Mouse (Mus musculus) spleen, adult 2 months (tissue): ENCODE data around the gene Lrrc8d. TPM values are rescaled to one million over a fixed set of nuclear protein-coding genes. Genes with fewer than 3 reads are reported as not detected.

Experiments
- DNase-seq, 2 experiments: peaks; one replicate each; pipeline versions ENCODE4 v3.0.0 to v3.0.0-alpha.2; 2012 to 2021; ENCODE audit warnings: low spot score in 2 of 2, low read depth in 1 of 2
- H3K27ac ChIP-seq: fragments of 200-500 bp; 2 replicates; pipeline ENCODE4 v1.5.1; 2012; ENCODE audit warnings: low read length, inconsistent platforms; ENCODE audit not compliant: insufficient read depth
- H3K27me3 ChIP-seq: fragments of 200-500 bp; 2 replicates; pipeline ENCODE4 v1.6.1; 2012; ENCODE audit warnings: mild to moderate bottlenecking, moderate library complexity, low read length, inconsistent platforms; ENCODE audit not compliant: control insufficient read depth, insufficient read depth
- H3K36me3 ChIP-seq: fragments of 200-500 bp; 2 replicates; pipeline ENCODE4 v1.6.1; 2012; ENCODE audit warnings: mild to moderate bottlenecking, low read length, inconsistent platforms; ENCODE audit not compliant: control insufficient read depth, insufficient read depth
- H3K4me1 ChIP-seq: fragments of 200-500 bp; 2 replicates; pipeline ENCODE4 v1.6.1; 2011; ENCODE audit warnings: inconsistent platforms; ENCODE audit not compliant: control insufficient read depth, insufficient read depth, insufficient read length
- H3K4me3 ChIP-seq: fragments of 200-500 bp; 2 replicates; pipeline ENCODE4 v1.5.1; 2011; ENCODE audit warnings: mild to moderate bottlenecking, inconsistent platforms; ENCODE audit not compliant: insufficient read depth, insufficient read length; ENCODE audit errors: extremely low read depth
- CTCF ChIP-seq: fragments of 200-500 bp; IDR thresholded peaks from 2 replicates; pipeline ENCODE4 v1.5.1; 2011; ENCODE audit warnings: mild to moderate bottlenecking, inconsistent platforms; ENCODE audit not compliant: insufficient read depth, insufficient read length, insufficient replicate concordance; ENCODE audit errors: extremely low read depth
- POLR2A ChIP-seq: fragments of 200-500 bp; IDR thresholded peaks from 2 replicates; pipeline ENCODE4 v1.6.1; 2011; ENCODE audit warnings: low read depth, low read length, inconsistent platforms
- WGBS: fragments of 180-500 bp; shearing (Covaris S2); methylation state at CpG from one replicate; pipeline ENCODE4 v1.1.7; 2018; 5-methylcytosine and 5-hydroxymethylcytosine counted together
- polyA plus RNA-seq: library from polyadenylated mRNA; depleted of rRNA; stranded (reverse); fragments of >200 nt; gene quantifications from 2 replicates; pipeline ENCODE4 v1.2.3, GENCODE M21; 2012; rRNA removed

The Lrrc8d gene
- polyA plus RNA-seq, 1 experiment = 5.2 TPM

GRCm38 (mm10) chr5:105873774-105874173 is 174.0 kb downstream of the Lrrc8d start:
- H3K4me1 ChIP-seq = peaks cover 2% of the 10 kb centered on the region; the same call in 1 of the 2 replicates
- H3K27me3 ChIP-seq = no peaks in the 10 kb centered on the region
- no peak for DNase-seq
- no peaks in the 10 kb centered on the region for H3K36me3 ChIP-seq
- H3K4me3 ChIP-seq = no peak overlapping the region
- no peak overlapping the region for H3K27ac ChIP-seq
- TF ChIP-seq POLR2A (no peak), CTCF (no peak)
- 81% methylated on average over 3 of the region's 3 CpGs for WGBS

DNA sequence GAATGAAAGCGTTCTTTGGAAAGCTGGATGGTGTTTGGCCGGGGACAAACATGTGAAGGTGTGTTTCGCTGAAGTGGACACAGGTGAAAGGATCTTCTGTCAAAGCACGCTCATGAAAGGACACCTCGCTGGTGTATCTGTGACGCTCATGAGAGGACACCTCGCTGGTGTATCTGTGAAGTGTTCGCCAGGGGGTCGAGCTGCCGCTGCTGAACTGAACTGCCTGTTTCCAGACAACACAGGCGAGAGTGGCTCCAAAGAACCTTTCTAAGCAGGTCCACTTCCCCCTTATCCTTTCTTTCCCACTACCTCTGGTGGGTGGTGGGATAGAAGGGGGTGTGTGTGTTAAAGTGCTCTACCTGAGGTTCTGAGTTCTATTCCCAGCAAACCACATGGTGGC is 174.7 kb downstream of the Lrrc8d start:
- TF ChIP-seq CTCF = no peak
- TF ChIP-seq POLR2A = no peak
- no peak for DNase-seq
- Histone ChIP-seq H3K4me1 (peaks cover 2% of the 10 kb centered on the region; the same call in 1 of the 2 replicates), H3K4me3 (no peak overlapping the region), H3K36me3 (no peaks in the 10 kb centered on the region), H3K27me3 (no peaks in the 10 kb centered on the region), H3K27ac (no peak overlapping the region)
- 94% methylated on average over 11 of the region's 11 CpGs for WGBS

DNA sequence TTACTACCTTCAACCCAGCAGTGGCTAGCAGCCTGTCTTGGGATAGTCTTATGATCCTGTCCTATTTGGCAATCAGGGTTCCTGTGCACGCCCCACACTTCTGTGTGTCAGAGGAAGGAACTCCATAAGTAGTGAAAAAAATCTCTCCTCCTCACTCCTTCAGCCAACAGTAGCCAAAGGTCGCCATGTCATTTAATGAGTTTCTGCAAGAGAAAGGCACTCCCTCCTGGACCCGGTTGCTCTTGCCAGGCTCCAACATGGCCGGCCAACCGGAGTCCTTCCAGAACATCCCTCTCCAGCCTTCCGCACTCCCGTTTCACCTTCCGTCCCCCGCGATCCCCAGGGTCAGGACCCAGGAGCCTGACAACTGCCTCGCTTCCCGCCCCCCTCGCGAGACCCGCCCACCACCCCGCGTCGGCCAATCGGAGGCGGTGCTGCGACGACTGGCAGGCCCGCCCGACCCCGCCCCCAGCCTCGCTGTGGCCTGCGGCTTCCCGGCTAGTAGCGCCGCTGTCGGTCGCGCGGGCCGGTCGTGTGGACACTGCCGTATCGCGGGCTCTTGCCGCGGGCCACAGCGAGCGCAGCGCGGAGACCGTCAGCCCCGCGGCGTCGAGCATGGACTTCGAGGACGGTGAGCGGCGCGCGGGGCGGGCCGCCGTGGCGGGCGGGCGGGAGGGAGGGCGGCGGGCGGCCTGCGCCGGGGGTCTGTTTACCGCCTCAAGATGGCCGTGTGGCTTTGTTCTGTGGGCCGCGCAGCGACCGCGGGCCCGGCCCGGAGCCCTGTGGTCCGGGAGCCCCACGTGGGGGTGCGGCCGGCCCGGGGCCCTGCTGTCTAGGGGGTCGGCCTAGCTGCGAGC is 176.5 kb downstream of the Lrrc8d start, which contains the start of gene Zfp326:
Zfp326 (plus strand) TSS at position 498 of the 857 bp plus-strand sequence.
- TF ChIP-seq POLR2A (peak; percentile 72), CTCF (no peak)
- Histone ChIP-seq H3K4me3 (peak within 1 kb of the TSS; percentile 80), H3K36me3 (no peaks in the 10 kb centered on the region), H3K27me3 (no peaks in the 10 kb centered on the region), H3K27ac (peak within 1 kb of the TSS; percentile 37; the same call in 1 of the 2 replicates), H3K4me1 (peaks cover 2% of the 10 kb centered on the region; the same call in 1 of the 2 replicates)
- WGBS = 1% methylated on average over 81 of the region's 83 CpGs
- peak; percentile 67 to 85 for DNase-seq

DNA sequence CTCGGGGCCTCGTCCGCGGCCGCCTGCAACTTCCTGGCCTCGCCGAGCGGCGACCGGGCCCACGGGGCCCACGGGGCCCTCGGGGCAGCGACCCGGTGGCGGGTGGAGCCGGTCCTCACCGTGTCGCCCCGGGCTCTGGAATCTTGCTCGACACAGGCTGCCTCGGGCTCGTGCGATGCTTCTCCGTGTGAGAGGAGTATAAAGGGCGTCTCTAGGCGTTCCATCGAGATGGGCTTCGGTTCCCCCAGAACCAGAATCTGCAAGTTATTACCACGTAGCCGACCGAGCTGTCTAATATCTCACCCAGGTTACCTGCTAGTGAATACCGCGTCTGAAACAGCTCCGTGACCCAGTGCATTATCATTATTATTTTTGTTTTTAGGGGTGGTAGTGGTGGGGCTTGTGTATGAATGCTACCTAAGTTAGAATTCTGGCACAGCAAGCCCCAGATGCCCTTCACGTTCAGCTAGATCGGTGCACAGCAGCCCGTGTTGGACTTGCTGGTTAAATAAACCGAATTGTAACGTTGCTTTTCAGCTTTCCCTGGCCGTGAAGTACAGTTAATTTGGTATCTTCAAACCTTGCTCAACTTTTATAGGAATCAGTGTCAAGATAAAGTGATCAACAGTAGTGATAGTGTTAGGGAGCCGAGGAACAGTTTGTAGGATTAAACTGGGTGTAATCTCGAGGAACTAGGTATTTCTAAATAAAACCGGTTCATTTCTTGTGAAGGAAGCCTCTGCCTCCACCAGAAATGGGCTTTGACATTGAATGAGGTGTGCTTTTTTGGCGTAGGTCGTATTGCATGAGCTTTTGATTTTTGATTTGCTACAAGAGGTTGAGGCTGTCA is 177.4 kb downstream of the Lrrc8d start:
- 0 out of 2 replicates have a peak overlapping the region, but pooled peaks have one; percentile 31 for H3K27ac ChIP-seq
- H3K4me3 ChIP-seq = peak overlapping the region; percentile 80
- peak in 1 of 2 experiments; percentile 19 for DNase-seq
- no peak for TF ChIP-seq POLR2A
- no peak for TF ChIP-seq CTCF
- H3K27me3 ChIP-seq = no peaks in the 10 kb centered on the region
- H3K4me1 ChIP-seq = peaks cover 2% of the 10 kb centered on the region; the same call in 1 of the 2 replicates
- no peaks in the 10 kb centered on the region for H3K36me3 ChIP-seq
- 1% methylated on average over 46 of the region's 46 CpGs for WGBS

Other genes with a start within 250 kb of the Lrrc8d start
- gene Lrrc8c, start 180.6 kb upstream of the Lrrc8d start, polyA plus RNA-seq = 33.9 and 41.0 TPM in 2 replicates
- 6.2 and 8.4 TPM in 2 replicates for gene Zfp326, start 176.6 kb downstream of the Lrrc8d start, polyA plus RNA-seq